Mouse (Mus musculus) gastrocnemius, adult 18-20 months (tissue): ENCODE data around the gene Meox1. TPM values are rescaled to one million over a fixed set of nuclear protein-coding genes. Genes with fewer than 3 reads are reported as not detected.
A peak's percentile ranks its signal among the peaks of the same experiment; 100 is the strongest.

ENCODE experiments used
- DNase-seq: peaks from one replicate; pipeline ENCODE4 v3.0.0; 2021; ENCODE audit warnings: low spot score
- total RNA-seq, 2 experiments: library from RNA; stranded (reverse); gene quantifications; 2 replicates each; pipeline ENCODE4 v1.2.3; 2021

Gene Meox1
- total RNA-seq, 2 experiments from 2014 or later = 1.3 to 3.8 TPM

GRCm38 (mm10) chr11:101898328-101898727 lies 4.2 kb upstream of the Meox1 start:
- DNase-seq = no peak

- DNase-seq = peak; percentile 49
These were observed 2.6 kb upstream of the Meox1 start for GRCm38 (mm10) chr11:101896546-101897361.

- no peak for DNase-seq
These were observed 614 bp downstream of the Meox1 start for GRCm38 (mm10) chr11:101893560-101893959.

GRCm38 (mm10) chr11:101891451-101891850 lies 2.7 kb downstream of the Meox1 start:
- DNase-seq = peak; percentile 19

- DNase-seq = no peak
These were observed 4.4 kb downstream of the Meox1 start for GRCm38 (mm10) chr11:101889781-101890180.

- DNase-seq = no peak
These were observed 5.4 kb downstream of the Meox1 start for GRCm38 (mm10) chr11:101888820-101889219.

GRCm38 (mm10) chr11:101886436-101886835 lies 7.7 kb downstream of the Meox1 start:
- no peak for DNase-seq

GRCm38 (mm10) chr11:101885881-101886319 lies 8.3 kb downstream of the Meox1 start:
- DNase-seq = no peak

GRCm38 (mm10) chr11:101885232-101885631 lies 8.9 kb downstream of the Meox1 start:
- no peak for DNase-seq

GRCm38 (mm10) chr11:101883911-101884310 lies 10.3 kb downstream of the Meox1 start:
- no peak for DNase-seq

GRCm38 (mm10) chr11:101882500-101883290 lies 11.5 kb downstream of the Meox1 start:
- DNase-seq = no peak

- peak; percentile 89 for DNase-seq
These were observed 12.5 kb downstream of the Meox1 start for GRCm38 (mm10) chr11:101881604-101882071.

- no peak for DNase-seq
These were observed 13.0 kb downstream of the Meox1 start for GRCm38 (mm10) chr11:101881185-101881584.

GRCm38 (mm10) chr11:101879672-101880071 lies 14.5 kb downstream of the Meox1 start:
- DNase-seq = no peak

GRCm38 (mm10) chr11:101878696-101879095 lies 15.5 kb downstream of the Meox1 start:
- DNase-seq = no peak

GRCm38 (mm10) chr11:101874978-101875377 lies 19.2 kb downstream of the Meox1 start:
- DNase-seq = no peak

GRCm38 (mm10) chr11:101873909-101874308 lies 20.3 kb downstream of the Meox1 start:
- DNase-seq = peak; percentile 26

- no peak for DNase-seq
These were observed 22.7 kb downstream of the Meox1 start for GRCm38 (mm10) chr11:101871435-101871834.

GRCm38 (mm10) chr11:101870067-101870765 lies 24.0 kb downstream of the Meox1 start:
- no peak for DNase-seq

- DNase-seq = no peak
These were observed 26.6 kb downstream of the Meox1 start for GRCm38 (mm10) chr11:101867513-101868052.

- no peak for DNase-seq
These were observed 35.4 kb downstream of the Meox1 start for GRCm38 (mm10) chr11:101858742-101859141.
